Mouse (Mus musculus): ENCODE measurements at regions not wholly inside any gene's neighbourhood (a gene's known extent, or its start where the extent isn't known, plus 50 kb on each side); places are given as distances from the start of the nearest gene placed in this dataset.
A peak's percentile ranks its signal among the peaks of the same experiment; 100 is the strongest.

DNA sequence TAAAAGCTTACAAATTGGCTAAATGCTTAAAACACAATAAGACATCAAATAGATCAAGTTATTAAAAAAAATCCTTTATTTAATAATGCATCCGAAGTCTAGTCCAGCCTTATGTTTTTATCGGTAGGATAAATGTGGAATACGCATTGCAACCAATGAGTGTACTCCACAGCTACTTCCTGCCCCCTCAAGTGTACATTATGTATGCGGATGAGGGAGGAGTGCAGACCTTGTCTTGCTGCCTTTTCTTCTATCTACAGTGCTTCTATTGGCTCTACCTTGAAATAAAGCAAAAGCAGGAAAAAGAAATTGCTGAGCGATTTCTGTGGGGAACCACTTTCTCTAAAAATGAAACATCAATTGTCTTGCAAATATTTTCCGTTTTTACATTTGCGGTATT lies 100.5 kb upstream of the Sash1 start:
- no peak for DNase-seq

DNA sequence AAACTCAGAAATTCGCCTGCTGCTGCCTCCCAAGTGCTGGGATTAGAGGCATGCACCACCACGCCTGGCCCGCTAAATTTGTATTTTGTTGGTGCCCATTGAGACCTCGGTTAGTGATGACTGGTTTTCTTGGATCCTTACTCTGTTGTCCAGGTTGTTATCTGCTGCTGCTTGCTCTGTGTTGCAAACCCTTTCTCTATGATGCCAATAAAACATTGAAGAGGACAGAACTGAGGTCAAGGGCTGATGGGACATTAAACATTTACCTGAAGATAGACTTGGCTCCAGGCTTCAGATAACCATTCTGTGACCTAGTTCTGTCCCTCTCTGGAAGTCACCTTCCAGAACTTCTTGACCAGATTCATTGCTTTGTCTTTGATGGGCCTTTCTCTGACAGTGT lies 97.5 kb upstream of the Sash1 start:
- no peak for DNase-seq

DNA sequence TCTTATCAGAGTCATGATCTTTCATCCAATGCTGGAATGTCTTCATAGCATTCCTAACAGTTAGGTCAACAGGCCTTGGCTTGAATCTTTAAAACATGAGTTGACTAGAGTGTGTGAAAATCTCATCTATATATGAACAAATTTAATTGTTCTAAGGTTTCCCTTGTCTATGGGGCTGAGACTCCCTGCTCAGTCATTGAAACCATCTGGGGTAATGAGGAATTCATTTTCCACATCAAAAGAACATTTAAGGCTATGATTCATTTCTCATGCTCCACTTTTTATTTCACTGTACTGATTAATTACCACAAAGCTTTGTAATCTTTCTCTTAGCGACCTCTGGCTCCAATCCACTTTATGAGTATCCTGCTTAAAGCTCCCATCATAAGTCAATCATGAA lies 94.7 kb upstream of the Sash1 start:
- DNase-seq, result no peak

DNA sequence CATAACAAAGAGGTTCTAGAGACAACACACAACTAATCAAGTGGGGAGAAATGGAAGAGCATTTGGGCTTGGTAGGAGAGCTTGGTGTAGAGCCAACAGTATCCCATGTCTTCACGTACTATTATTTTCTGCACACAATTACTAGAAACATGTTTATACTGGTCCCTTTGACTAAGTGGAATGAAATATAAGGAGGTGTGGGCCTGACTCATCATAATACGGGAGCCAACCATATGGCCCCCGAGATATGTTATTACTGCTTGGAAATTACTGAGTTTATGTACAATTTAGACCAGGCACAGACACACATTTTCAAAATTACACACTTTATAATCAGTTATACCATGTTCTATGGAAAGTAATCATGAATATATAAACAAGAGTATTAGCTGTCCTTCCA lies 92.7 kb upstream of the Sash1 start:
- DNase-seq, result no peak

DNA sequence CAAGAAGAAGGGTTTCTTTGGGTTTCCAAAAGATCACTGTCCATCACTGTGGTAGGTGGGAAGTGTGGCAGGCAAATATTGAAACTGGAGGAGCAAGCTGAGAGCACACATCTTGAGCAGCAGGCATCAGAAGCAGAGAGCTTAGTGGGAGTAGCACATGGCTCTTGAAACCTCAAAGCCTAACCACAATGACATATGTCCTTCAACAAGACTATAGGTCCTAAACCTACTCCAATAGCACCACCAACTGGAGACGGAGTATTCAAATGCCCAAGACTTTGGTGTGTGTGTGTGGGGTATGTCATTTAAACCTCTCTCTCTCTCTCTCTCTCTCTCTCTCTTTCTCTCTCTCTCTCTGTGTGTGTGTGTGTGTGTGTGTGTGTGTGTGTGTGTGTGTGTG lies 88.1 kb upstream of the Sash1 start:
- DNase-seq, result no peak

DNA sequence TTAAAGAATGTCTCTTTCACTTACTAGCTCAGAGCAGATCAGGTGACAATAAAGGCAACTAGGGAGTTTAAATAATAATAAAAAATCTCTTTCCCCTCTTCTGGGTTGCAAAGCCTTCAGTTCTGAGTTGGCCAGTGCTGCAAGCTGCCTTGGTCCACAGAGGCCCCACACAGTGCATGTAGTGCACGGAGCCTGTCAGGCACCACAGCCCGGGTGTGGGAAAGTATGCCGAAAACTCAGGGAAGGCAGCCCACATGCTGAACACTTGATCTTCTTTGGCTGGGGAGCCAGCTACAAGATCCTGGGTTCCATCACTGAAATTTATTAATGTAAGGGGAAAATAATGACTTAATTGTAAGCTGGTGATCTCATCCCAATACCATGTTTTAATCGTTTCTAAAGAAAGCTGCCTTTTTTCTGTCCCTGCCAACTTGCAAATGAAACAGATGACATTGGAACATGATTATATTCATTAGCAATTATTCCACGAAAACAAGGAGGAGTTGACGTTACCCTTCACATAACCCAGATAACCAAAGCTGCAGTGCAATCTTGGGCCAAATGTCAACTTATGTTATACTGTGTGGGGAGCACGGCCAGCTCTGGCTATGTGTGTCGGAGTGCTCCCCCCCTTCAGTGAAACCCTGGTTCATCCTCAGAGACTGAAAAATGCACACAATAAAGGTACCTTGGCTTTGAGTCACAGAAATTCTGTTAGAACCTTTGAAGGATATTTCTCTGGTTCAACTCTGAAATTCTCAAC lies 87.1 kb upstream of the Sash1 start:
- no peak for DNase-seq

DNA sequence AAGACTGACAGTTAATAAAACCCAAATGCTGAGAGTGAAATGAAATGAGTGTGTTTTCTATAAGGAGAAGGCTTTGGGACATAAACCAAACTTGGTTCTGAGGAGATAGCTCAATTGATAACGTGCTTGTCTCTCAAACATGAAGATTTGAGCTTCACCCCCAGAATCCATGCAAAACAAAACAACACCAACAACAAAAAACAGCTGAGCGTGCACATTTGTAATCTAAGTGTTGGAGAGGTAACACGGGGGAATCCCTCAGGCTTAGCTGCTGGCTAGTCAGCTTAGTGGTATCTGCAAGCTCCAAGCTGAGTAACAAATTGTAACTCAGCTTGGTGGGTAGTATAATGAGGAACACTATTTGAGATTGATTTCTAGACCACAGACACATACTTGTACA lies 84.9 kb upstream of the Sash1 start:
- no peak for DNase-seq

DNA sequence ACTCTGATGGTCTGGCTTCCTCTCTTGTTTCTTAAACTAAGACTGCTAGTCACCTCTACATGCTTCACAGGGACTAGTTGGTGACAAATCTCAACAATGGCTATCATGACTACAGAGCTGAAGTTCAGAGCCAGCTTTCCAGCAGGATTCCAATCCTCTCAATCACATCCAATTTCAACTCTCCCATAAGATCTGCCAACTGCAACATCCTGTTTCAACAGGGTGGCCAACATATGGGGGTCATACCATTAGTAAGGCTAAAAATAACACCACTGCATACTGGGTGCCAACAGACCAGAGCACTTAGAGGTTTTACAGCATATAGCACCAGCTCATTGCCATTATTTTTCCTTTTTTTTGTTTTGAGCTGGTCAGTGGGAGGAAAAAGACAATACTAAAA lies 83.7 kb upstream of the Sash1 start:
- DNase-seq, result no peak

DNA sequence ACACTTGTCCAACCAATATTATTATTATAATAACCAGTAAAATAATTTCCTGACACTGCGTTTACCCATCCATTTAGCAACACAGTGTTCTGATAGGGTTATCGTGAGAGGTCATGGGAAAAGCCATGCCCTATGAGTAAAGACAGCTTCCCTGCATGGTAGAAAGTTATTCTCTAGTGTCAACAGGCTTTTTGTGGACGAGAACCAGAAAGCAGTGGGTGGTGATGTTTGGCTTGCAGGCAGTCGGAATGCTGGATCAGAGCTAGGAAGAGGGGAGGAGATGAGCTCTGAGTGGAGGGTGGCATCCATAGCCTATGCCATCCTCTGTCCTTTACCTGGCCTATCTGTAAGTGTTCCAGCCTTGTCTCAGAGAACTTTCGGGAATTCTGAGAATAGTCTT lies 83.1 kb upstream of the Sash1 start:
- no peak for DNase-seq

DNA sequence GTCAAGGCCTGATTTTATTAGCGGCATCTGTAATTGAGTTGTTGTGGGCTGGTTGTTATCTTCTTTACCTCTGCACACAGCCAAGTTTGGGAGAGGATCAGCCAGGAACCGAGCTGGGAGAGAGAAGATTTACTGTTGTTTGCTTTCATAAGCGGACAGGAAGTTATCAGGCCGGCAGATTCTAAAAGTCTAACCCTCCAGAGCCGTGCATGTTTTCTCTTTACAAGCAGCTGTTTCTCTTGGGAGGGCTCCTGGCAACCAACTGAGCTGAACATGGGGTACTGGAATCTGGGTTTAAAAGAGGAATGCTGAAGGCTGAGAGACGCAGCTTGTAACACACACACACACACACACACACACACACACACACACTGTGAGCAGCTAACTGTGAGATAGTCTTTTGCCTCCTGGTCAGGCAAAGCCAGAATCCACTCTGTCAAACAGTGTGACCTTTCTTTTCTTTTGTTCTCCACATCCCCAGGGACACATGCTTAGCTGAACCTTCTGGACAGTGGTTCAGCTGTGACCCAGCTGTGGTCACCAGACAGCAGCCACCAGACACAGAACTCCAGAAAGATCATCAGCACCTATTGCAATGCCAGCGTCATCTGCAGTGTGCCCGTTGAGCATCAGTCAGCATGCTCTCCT lies 82.5 kb upstream of the Sash1 start:
- no peak for DNase-seq

DNA sequence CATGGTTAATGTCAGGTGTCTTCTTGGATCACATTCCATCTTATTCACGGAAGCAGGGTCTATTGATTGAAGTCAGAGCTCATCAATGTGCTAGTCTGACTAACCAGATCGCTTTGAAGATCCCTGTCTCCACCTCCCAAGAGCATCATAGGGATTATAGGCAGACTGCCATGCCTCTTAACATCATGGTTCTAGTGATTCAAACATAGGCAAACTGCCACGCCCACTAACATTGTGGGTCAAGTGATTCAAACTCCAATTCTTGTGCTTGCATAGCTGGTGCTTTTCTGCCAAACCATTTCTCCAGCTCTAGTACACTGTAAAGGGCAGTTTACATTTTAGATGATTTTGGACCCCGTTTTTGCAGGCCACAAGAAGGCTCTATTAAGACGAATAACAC lies 77.1 kb upstream of the Sash1 start:
- no peak for DNase-seq

DNA sequence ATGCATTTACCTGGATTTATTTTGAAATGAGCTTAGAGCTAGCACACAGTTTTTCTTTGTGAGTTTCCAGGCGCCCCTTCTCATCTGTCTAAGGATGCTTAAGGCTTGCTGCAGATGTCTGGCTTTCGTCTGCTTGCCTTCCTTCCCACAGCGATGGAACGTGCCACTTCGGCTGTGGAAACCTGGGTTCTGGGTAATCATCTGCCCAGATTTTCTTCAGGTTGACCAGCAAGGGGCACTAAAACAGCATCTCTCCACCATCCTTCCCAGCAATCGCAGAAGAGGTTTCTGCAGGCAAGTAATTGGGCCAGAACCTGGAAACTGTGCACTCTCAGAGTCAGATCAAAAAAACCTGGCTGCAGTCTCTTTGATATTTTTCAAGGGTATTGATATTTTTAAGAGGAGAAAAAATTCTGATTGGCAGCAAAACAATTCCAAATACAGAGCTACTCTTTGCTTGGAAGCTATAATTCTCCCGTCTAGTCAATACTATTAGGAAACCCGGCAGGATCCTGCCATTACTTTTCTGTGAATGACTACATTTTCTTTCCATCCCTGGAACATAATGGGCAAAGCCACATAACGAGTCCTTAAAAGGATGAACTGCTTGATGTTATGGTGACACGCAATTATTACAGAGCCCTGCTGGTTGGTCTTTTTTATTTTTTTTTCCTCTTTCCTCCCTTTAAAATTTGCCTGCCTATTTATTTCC lies 75.2 kb upstream of the Sash1 start:
- no peak for DNase-seq

DNA sequence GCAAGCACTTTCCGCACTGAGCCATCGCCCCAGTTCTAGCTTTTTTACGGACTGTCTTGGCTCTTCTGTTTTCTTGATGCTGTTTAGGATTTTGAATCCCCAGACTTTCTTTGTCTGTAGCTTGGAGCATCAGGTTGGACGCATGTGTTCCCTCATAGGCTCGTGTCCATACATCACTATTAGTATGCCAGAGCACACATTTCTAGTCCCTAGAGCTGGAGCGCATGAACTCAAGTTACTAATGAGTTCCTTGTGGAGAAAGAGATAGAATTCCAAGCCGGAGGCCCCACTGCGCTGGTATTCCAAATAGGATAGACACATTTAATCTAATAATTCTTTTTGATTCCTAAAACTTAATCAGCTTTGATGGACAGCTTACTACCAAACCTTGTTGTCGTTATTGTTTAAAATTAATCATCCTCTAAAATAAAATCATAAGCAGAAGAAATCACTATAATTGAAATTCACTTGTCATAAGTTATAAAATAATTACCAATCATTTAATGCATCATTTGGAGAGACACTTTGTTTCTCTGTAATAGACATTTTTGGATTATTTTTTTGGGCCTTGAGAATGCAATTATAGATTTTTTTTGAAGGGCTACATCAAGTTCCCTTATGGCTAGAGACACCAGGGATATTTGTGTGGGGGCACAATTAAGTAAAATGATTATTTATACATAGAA lies 74.5 kb upstream of the Sash1 start:
- no peak for DNase-seq

DNA sequence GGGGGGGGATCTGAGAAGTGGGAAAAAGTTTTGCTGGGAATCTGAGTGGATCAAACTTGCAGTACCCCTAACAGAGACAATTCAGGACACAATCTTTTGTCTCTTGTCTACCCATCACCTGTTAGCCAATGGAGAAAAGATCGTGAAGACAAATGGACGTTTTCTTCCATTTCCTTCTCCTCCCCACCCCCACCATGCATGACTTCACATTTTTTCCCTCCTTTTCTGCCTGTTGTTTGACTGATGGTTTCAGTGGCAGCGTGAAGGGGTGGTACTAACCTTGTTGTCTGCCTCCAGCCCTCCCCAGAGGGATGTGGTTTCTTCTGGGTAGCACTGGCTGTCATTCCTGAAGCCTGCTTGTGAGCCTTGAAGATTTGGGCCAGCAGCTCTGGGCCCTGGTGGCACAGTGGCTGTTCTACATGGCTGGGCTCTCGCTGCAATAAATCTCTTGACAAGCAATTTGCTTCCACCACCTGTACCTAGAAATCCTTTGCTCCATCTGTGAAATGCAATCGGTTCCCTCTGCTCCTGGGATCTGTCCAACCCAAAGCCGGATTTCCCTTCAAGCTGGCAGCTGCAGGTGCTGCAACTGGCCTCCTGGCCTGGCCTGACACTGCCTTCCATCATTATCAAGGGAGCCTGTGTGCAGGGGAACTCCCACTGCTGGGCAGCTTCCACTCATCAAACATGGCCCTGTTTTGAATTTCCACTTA lies 69.8 kb upstream of the Sash1 start:
- DNase-seq, result no peak

DNA sequence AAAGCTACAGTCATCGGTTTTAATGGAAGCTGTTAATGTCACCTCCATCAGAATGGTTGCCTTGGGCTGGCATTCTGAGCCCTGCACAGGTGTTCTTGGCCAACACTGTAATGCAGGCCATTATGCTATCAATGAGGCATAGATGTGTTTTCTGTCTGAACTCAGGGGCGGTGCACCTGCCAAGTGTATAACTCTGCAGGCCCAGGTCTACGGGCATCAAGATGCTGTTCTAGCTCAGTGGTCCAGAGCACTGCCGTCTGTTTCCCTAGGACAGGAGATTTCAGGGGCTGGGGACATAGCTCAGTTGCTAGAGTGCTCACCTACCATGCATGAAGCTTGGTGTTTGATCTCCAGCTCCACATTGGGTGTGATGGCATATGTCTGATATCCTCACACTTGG lies 68.1 kb upstream of the Sash1 start:
- DNase-seq, result no peak

DNA sequence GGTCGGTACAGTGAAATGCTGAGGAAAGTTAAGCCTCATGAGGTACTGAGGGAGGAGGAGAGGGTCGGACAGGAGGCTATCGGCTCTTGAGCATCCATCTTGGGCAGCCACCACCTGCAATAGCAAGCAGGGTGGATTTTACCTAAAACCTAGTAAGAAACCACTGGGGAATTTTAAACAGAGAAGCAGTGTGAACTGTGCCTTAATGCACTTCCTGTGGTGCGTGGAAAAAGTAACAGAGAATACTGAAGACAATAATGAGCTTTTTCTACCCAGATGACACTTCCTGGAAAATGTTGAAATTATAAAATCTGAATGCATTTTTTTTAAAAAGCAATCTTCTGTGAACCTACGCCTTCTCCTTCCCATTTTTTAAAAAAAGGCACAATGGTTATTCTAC lies 67.1 kb upstream of the Sash1 start:
- DNase-seq, result no peak

DNA sequence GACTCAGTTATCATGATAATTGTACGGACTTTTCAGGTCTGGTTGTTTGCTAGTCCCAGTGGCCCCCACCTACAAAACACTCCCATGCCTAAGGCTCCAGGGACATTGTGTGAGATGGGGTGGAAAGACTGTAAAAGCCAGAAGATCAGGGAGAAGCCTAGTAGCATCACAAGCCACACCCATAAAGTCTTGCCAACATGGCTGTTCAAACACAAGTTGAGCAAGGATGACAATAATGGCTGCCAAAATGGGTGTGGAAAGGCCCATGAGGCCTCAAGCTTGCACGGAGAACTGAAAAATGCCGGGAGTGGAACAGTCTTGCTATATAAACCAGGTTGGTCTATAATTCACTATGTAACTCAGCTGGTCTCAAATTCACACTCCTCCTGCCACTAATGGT lies 66.1 kb upstream of the Sash1 start:
- DNase-seq, result no peak

DNA sequence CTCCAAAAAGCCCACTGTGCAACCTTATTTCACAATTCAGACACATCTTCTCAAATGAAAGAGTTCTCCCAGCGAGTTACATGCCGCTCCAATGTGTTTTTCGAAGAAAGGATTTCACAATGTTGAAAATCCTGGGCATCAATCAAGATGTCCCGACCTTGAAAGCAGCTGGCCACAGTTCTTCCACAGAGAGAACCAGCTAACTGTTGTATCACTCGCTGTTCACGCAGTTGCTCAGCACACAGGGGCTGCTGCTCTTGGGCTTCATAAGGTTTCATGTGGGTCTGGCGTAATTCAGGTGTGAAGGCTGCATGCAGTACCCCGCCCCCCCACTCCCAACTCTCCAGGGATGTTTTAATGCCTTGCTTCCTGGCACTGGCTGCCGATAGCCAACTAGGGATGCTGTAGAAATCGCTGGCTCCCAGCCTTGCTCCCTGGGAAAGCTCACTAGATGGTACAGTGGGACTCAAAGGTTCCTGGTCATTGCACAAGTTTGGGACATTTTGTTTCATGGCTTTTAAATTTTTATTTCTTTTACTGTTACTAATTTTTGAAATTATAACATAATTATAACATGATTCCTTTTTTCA lies 65.5 kb upstream of the Sash1 start:
- DNase-seq, result peak; percentile 42

DNA sequence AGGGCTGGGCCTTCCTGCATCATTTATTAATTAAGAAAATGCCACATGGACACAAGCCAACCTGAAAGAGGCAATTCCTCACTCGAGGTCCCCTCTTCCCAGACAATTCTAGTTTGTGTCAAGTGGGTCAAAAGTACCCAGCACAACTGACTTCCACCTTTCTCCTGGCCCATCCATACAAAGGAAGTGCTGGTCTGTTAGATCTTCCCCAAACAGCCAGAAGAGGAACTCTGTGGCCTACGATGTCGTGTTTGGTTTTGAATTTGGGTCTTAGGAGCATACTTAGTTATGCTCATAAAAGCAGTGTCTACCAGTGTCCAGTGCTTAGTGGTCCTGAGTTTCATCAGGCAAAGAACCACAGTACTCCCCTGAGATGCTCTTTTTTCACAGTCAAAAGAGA lies 62.4 kb upstream of the Sash1 start:
- DNase-seq, result no peak

DNA sequence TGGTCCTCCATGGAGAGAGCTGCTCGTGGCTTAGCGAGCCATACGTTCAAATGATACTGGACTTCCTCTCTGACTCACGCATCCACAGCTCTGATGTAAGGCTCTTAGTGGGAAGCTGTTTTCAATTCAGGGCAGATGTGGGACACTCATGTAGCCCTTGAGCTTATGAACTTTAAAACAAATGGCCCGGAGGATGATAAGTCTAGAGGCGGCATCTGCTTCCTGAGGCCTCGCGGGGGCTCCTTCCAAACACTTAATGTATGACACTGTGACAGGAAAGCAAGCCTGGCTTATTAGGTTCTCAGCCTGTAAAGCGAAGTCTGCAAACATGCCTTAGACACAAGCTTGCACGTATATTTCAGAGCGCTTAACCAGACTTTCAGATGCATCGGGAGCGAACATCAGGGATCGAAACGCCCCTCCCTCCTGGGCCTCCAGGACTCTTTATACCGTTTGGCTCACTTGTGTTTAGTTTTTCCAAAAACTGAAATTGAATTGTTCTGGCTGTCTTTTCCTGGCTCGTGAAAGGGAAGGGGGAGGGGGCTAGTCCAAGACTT lies 59.4 kb upstream of the Sash1 start:
- no peak for DNase-seq

DNA sequence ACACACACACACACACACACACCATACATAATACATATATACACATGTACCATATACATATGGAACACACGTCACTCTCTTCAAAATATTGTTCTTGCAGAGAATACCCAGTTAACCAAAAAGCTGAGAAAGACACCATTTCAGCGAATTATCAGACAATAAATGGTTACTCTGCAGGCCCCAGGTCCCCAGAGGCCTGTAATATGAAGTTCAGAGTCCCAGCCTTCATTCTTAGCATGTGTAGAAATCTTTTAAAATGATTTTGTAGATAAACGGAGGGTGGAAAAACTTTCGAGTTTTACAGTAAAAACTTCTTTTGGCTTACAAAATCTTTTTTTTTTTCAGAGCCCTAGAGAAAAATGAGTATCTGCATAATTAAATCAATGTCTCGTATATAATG lies 58.7 kb upstream of the Sash1 start:
- no peak for DNase-seq

DNA sequence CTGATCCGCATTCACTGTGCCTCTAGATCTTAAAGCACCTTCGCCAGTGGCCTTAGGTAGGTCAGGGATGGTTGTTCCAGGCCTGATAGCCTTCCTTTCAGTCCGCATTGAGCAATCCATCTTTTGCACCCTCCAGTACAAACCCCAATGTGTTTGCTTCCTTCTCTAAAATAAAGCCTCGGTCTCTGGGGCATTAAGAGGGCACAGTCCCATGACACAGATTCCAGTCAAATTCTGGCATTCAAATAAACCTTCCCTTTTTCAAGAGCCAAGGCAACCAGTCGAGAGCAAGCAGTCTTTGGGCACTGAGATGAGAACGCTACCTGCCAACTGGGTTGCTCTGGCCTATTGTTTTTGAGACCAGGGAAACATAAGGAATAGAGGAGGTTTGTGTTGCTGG lies 57.8 kb upstream of the Sash1 start:
- DNase-seq, result no peak

Measured in adrenal gland, postnatal 25 days (tissue).